Mouse (Mus musculus) embryo, embryonic 9.5 days (tissue): Measurements from ENCODE around the gene Rmnd1.

Source experiments
- DNase-seq: peaks from one replicate; pipeline ENCODE4 v3.0.0-alpha.2; 2017; ENCODE audit errors: extremely low spot score

Rmnd1 gene

DNA sequence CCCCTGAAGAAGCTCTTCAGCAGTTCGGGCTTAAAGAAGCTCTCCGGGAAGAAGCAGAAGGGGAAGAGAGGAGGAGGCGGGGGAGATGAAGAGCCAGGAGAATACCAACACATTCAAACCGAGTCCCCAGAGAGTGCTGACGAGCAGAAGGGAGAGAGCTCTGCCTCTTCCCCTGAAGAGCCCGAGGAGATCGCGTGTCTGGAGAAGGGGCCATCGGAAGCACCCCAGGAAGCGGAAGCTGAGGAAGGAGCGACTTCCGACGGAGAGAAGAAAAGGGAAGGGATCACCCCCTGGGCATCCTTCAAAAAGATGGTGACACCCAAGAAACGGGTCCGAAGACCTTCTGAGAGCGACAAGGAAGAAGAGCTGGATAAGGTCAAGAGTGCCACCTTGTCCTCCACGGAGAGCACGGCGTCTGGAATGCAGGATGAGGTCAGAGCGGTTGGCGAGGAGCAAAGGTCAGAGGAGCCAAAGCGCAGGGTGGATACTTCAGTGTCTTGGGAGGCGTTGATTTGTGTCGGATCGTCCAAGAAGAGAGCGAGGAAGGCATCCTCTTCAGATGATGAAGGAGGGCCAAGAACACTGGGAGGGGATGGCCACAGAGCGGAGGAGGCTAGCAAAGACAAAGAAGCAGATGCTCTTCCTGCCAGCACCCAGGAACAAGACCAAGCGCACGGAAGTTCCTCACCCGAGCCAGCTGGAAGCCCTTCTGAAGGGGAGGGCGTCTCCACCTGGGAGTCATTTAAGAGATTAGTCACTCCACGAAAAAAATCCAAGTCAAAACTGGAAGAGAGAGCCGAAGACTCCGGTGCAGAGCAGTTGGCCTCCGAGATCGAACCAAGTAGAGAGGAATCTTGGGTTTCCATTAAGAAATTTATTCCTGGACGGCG is 77.6 kb downstream of the Rmnd1 start:
- DNase-seq, result no peak
